Mouse (Mus musculus): ENCODE results near the gene Ubxn7. TPM values are rescaled to one million over a fixed set of nuclear protein-coding genes. Genes with fewer than 3 reads are reported as not detected.
A peak's percentile ranks its signal among the peaks of the same experiment; 100 is the strongest.

The Ubxn7 gene
- polyA plus RNA-seq, 1 experiment = 10.7 TPM

DNA sequence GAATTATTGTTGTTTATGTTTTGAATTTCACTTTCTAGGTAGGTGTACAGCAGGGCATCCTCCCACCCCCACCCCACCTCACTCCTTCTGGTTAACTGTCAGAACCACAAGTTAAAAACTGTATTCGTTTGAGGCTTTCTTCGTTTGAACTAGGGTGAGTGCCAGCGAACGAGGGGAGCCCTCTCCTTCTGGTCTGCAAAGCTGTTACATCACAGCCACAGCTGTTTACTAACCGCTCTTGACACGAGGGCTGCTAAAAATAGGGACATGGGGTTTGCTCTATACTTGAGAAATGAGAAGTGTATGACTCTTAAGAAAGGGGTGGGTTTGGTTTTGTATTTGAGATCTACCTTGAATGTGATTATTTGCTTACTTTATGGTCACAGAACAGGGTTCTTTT, 102.0 kb downstream of the Ubxn7 start:
- Histone ChIP-seq H3K4me1 (ENCODE audit: control insufficient read depth, insufficient read depth, insufficient read length, low read length) (peaks cover 5% of the 10 kb centered on the region), H3K27ac (replicated peaks; ENCODE audit: low read depth, low read length) (peak overlapping the region; percentile 71), H3K4me3 (ENCODE audit: insufficient read depth, low read depth, low read length) (no peak overlapping the region)

DNA sequence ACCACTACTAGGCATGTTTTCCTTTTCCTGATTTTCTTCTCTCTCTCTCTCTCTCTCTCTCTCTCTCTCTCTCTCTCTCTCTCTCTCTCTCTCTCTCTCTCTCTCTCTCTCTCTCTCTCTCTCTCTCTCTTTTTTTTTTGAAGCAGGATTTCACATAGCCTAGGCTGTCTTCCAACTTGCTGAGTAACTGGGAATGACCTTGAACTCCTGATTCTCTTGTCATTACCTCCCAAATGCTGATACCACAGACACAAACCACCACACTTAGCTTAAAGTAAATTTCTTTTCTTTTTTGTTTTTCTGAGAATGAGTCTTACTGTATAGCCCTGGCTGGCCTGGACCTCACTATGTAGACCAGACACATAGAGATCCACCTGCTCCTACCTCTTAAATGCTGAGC, 102.6 kb downstream of the Ubxn7 start:
- Histone ChIP-seq H3K4me1 (ENCODE audit: control insufficient read depth, insufficient read depth, insufficient read length, low read length) (peaks cover 5% of the 10 kb centered on the region), H3K27ac (replicated peaks; ENCODE audit: low read depth, low read length) (peak overlapping the region; percentile 80), H3K4me3 (ENCODE audit: insufficient read depth, low read depth, low read length) (no peak overlapping the region)

DNA sequence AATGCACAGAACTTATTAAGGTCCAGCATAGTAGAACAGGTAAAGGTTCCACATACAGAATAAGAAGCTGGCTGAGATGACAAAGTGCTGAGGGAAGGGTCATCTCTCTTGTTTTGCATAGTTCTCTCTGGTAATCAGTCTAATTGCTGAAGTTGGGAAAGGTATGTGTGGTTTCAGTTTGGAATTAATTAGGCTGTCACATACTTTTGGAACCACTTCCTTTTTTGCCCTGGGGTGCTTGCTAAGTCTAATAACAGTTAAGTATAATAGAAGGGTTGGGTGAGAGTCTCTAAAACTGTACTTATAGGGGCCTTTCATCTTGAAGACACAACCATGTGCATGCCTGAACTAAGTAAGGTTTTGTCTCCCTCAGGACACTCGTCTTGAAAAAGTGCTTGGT, 104.6 kb downstream of the Ubxn7 start:
- Histone ChIP-seq H3K4me3 (ENCODE audit: insufficient read depth, low read depth, low read length) (no peak overlapping the region), H3K4me1 (ENCODE audit: control insufficient read depth, insufficient read depth, insufficient read length, low read length) (peaks cover 3% of the 10 kb centered on the region), H3K27ac (replicated peaks; ENCODE audit: low read depth, low read length) (no peak overlapping the region)

DNA sequence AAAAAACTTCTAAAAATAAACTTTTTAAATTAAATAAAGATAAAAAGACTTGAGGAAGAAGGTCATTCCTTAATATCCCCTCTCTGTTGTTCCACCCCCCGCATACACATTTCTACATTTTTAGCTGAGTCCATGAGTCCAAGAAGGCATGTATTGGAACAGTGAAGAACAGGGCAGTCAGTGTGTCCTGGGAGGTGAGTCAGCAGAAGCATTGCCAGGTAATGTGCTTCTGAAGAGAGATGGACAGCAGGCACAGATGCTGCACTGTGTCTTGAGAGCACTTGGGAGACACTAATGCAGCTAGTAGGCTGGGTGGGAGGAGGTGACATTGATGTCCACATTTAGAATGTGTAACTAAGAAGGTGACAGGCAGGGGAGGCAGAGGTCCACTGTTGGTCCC, 105.2 kb downstream of the Ubxn7 start:
- Histone ChIP-seq H3K27ac (replicated peaks; ENCODE audit: low read depth, low read length) (no peak overlapping the region), H3K4me3 (ENCODE audit: insufficient read depth, low read depth, low read length) (no peak overlapping the region), H3K4me1 (ENCODE audit: control insufficient read depth, insufficient read depth, insufficient read length, low read length) (peaks cover 3% of the 10 kb centered on the region)

- Histone ChIP-seq H3K27ac (replicated peaks; ENCODE audit: low read depth, low read length) (no peak overlapping the region), H3K4me1 (ENCODE audit: control insufficient read depth, insufficient read depth, insufficient read length, low read length) (peaks cover 2% of the 10 kb centered on the region; the same call in 1 of the 2 replicates), H3K4me3 (ENCODE audit: insufficient read depth, low read depth, low read length) (no peak overlapping the region)
Observed at GRCm38 (mm10) chr16:32441432-32441831, 109.4 kb downstream of the Ubxn7 start.

Other genes starting within 250 kb of the Ubxn7 start
- 25.2 and 38.3 TPM in 2 replicates for gene Pigx, start 232.5 kb upstream of the Ubxn7 start, polyA plus RNA-seq (2012; ENCODE audit: insufficient read depth, insufficient read length, missing spikeins)
- gene Cep19, start 232.5 kb upstream of the Ubxn7 start, polyA plus RNA-seq (2012; ENCODE audit: insufficient read depth, insufficient read length, missing spikeins) = 13.5 and 14.1 TPM in 2 replicates
- 3.3 and 6.0 TPM in 2 replicates for gene Nrros, start 166.7 kb upstream of the Ubxn7 start, polyA plus RNA-seq (2012; ENCODE audit: insufficient read depth, insufficient read length, missing spikeins)
- gene Bex6, start 152.4 kb upstream of the Ubxn7 start, polyA plus RNA-seq (2012; ENCODE audit: insufficient read depth, insufficient read length, missing spikeins) = not detected in 2 replicates
- 6.5 and 7.8 TPM in 2 replicates for gene Fbxo45, start 85.1 kb upstream of the Ubxn7 start, polyA plus RNA-seq (2012; ENCODE audit: insufficient read depth, insufficient read length, missing spikeins)
- gene Wdr53, start 85.0 kb upstream of the Ubxn7 start, polyA plus RNA-seq (2012; ENCODE audit: insufficient read depth, insufficient read length, missing spikeins) = 13.5 and 14.7 TPM in 2 replicates
- gene Smco1, start 60.8 kb upstream of the Ubxn7 start, polyA plus RNA-seq (2012; ENCODE audit: insufficient read depth, insufficient read length, missing spikeins) = 2.2 TPM in 1 of 2 replicates, not detected in the other
- 7.3 and 8.4 TPM in 2 replicates for gene Rnf168, start 54.8 kb upstream of the Ubxn7 start, polyA plus RNA-seq (2012; ENCODE audit: insufficient read depth, insufficient read length, missing spikeins)
- not detected in 2 replicates for gene Tm4sf19, start 68.2 kb downstream of the Ubxn7 start, polyA plus RNA-seq (2012; ENCODE audit: insufficient read depth, insufficient read length, missing spikeins)
- gene Tctex1d2, start 87.4 kb downstream of the Ubxn7 start, polyA plus RNA-seq (2012; ENCODE audit: insufficient read depth, insufficient read length, missing spikeins) = 8.8 and 12.4 TPM in 2 replicates
- 46.6 and 46.8 TPM in 2 replicates for gene Pcyt1a, start 98.7 kb downstream of the Ubxn7 start, polyA plus RNA-seq (2012; ENCODE audit: insufficient read depth, insufficient read length, missing spikeins)
- not detected in 2 replicates for gene Slc51a, start 155.6 kb downstream of the Ubxn7 start, polyA plus RNA-seq (2012; ENCODE audit: insufficient read depth, insufficient read length, missing spikeins)
- gene Zdhhc19, start 164.0 kb downstream of the Ubxn7 start, polyA plus RNA-seq (2012; ENCODE audit: insufficient read depth, insufficient read length, missing spikeins) = not detected in 2 replicates

All from brown adipose tissue, adult 24 weeks (tissue).